ENCODE assay signal across 14 mouse cellular contexts in genomic region chr14:78914180-78914579, GRCm38 (mm10).
DNase-seq lines count a peak whose midpoint lies in the region; ATAC-seq lines count a peak whose summit lies in the region.
"Had no signal": no experiment of that assay in that cellular context is flagged by ENCODE, and none has a peak within 500 bp of the region (broad histone marks: within the 10 kb centered on the region; RNA-seq: fewer than 3 reads in every experiment).

No protein-coding gene starts in this region.

- peak overlapping the region; percentile 62 for H3K4me3 ChIP-seq in megakaryocyte, embryonic 14.5 days (replicated peaks)
- H3K4me3 ChIP-seq: forebrain, embryonic 10.5 days; intestine, embryonic 15.5 days had no signal

- no peaks in the 10 kb centered on the region for H3K27me3 ChIP-seq in megakaryocyte, embryonic 14.5 days (replicated peaks)
- H3K27me3 ChIP-seq in splenic B cell, adult 2 months (ENCODE audit: control insufficient read depth, insufficient read depth, low read length, poor library complexity, severe bottlenecking): no peaks in the 10 kb centered on the region
- H3K27me3 ChIP-seq: intestine, embryonic 15.5 days had no signal

- peaks cover 37% of the 10 kb centered on the region for H3K4me1 ChIP-seq in megakaryocyte, embryonic 14.5 days
- H3K4me1 ChIP-seq: forebrain, embryonic 10.5 days; intestine, embryonic 15.5 days had no signal

- H3K36me3 ChIP-seq in megakaryocyte, embryonic 14.5 days (replicated peaks; ENCODE audit: low read length): no peaks in the 10 kb centered on the region
- H3K36me3 ChIP-seq in splenic B cell, adult 2 months (ENCODE audit: control insufficient read depth, insufficient read depth, low read length, poor library complexity, severe bottlenecking): no peaks in the 10 kb centered on the region
- H3K36me3 ChIP-seq: forebrain, embryonic 10.5 days; intestine, embryonic 15.5 days had no signal

- peak; percentile 98 for ATAC-seq in CD4-positive, CD25-positive, alpha-beta regulatory T cell, adult 4 months
- ATAC-seq: intestine, embryonic 15.5 days; lung, postnatal 0 days had no signal

- H3K9me3 ChIP-seq in megakaryocyte, embryonic 14.5 days: no peaks in the 10 kb centered on the region
- H3K9me3 ChIP-seq: forebrain, embryonic 10.5 days; G1E; intestine, embryonic 15.5 days had no signal

- peak; percentile 61 to 68 for DNase-seq in B cell, adult 2 months
- peak; percentile 81 for DNase-seq in splenic B cell, adult 2 months (ENCODE audit: low read depth, low spot score)
- no peak for DNase-seq in cerebellum, adult 11-12 months
- DNase-seq in right cerebral cortex, adult 2 months (ENCODE audit: low spot score in 2 of 2): no peak
- no peak for DNase-seq in layer of hippocampus, postnatal 36 days
- DNase-seq: cerebellum, adult 9-11 months; kidney, postnatal 36 days; liver had no signal

Comparison
In these comparisons a context has a peak if more than half of its experiments do, and no peak if none do; other contexts are left out.
1. DNase-seq: peak in B cell, adult 2 months (2 of 2) and splenic B cell, adult 2 months (single experiment); none in cerebellum, adult 11-12 months (single experiment), right cerebral cortex, adult 2 months (0 of 2) and layer of hippocampus, postnatal 36 days (0 of 2).